Mouse (Mus musculus): ENCODE results near the gene Morn4. TPM values are rescaled to one million over a fixed set of nuclear protein-coding genes. Genes with fewer than 3 reads are reported as not detected.

The Morn4 gene
- polyA plus RNA-seq, 1 experiment from 2014 or later: 75.1 TPM

DNA sequence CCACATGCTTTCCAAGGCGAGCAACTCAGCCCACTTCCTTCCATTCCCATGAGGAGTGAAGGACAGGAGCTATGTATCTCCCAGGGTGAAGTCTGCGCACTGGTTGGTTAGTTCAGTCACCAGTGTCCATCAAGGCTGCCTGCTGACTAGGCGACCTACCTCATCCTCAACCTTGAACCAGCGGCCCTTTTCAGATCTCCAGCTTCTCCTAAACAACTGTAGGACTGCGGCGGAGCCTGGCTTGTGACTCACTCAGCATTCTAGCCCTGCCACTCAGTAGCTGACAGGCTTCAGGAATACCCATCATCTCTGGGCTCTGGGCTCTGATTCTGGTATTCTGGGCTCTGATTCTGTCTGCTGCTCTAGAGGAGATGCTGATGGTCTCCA, 40.1 kb upstream of the Morn4 start:
- ATAC-seq (ENCODE audit: low FRiP score) (no peak), DNase-seq (ENCODE audit: low spot score) (no peak)
- H3K4me3 ChIP-seq (ENCODE audit: low read depth, low read length): no peak overlapping the region
- H3K27me3 ChIP-seq (ENCODE audit: control insufficient read depth, insufficient read depth, low read length): 0 out of 2 replicates have a peak, but pooled peaks cover 3% of the 10 kb centered on the region
- WGBS: 89% methylated on average over 6 of the region's 6 CpGs
- peaks cover 4% of the 10 kb centered on the region for H3K36me3 ChIP-seq (ENCODE audit: control insufficient read depth, insufficient read depth, low read length)
- no peak overlapping the region for H3K9ac ChIP-seq (ENCODE audit: low read depth, low read length)
- H3K9me3 ChIP-seq (ENCODE audit: control insufficient read depth, low read length): no peaks in the 10 kb centered on the region
- H3K4me1 ChIP-seq (replicated peaks; ENCODE audit: control insufficient read depth, insufficient read depth, low read length): peaks cover 3% of the 10 kb centered on the region; the same call in 1 of the 2 replicates
- no peak overlapping the region for H3K27ac ChIP-seq (ENCODE audit: low read depth, low read length)
- H3K4me2 ChIP-seq (replicated peaks; ENCODE audit: low read depth, low read length): no peak overlapping the region

DNA sequence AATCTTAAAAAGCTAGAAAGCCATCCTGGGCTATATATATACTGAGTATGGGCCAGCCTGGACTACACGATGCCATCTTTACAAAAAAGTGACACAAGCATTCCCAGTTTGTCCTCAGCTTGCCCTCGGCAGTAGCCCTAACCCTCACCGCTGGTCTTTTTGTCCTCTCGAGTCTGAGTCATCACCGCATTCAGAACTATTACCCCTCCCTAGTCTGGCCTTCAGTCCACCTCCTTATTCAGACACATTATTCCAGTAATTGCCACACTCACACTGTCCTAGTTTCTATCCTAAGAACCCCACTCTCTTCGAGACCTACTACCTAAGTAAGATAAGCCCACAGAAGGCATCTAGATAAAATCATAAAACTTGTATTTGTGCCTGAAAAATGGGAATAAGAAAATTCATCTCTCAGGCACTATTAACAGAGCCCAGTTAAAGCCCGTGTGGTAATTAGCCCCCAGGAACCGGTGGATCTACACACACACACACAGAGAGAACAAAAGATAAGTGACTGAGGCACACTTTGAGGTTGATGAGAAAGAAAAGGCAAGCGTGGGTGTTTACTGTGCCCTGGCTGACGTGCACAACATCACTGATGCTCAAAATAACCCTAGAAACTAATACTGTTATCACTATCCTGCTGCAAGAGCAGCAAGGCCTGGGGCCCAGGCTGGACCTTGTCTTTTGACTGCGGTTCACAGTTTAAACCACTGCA, 39.5 kb upstream of the Morn4 start:
- Histone ChIP-seq H3K36me3 (ENCODE audit: control insufficient read depth, insufficient read depth, low read length) (peaks cover 8% of the 10 kb centered on the region), H3K4me1 (replicated peaks; ENCODE audit: control insufficient read depth, insufficient read depth, low read length) (peaks cover 3% of the 10 kb centered on the region; the same call in 1 of the 2 replicates), H3K4me2 (replicated peaks; ENCODE audit: low read depth, low read length) (no peak overlapping the region), H3K27me3 (ENCODE audit: control insufficient read depth, insufficient read depth, low read length) (0 out of 2 replicates have a peak, but pooled peaks cover 3% of the 10 kb centered on the region), H3K4me3 (ENCODE audit: low read depth, low read length) (no peak overlapping the region), H3K9me3 (ENCODE audit: control insufficient read depth, low read length) (no peaks in the 10 kb centered on the region), H3K9ac (ENCODE audit: low read depth, low read length) (no peak overlapping the region), H3K27ac (ENCODE audit: low read depth, low read length) (no peak overlapping the region)
- ATAC-seq (ENCODE audit: low FRiP score) (no peak), DNase-seq (ENCODE audit: low spot score) (no peak)
- whole genome bisulfite sequencing: 86% methylated on average over 11 of the region's 11 CpGs

DNA sequence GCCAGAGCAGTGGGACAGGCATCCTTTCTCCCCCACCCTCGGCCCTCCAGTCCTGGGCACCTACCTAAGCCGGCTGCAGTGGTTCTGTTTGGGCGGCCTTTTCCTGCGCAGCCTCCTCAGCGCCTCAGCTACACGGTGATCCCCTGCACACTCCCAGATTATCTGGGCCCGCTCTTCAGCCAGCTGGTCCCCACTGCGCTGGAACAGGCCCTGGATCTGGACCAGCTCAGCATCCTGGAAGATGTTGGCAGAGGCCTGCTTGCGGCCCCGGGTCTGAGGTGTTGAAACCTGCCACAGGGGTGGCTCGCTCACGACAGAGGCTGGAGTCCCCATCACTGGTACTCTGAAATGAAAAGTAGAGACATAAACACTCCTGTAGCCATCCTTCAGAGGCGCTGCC, 38.5 kb upstream of the Morn4 start:
- Histone ChIP-seq H3K27me3 (ENCODE audit: control insufficient read depth, insufficient read depth, low read length) (0 out of 2 replicates have a peak, but pooled peaks cover 3% of the 10 kb centered on the region), H3K4me3 (ENCODE audit: low read depth, low read length) (no peak overlapping the region), H3K27ac (ENCODE audit: low read depth, low read length) (no peak overlapping the region), H3K9ac (ENCODE audit: low read depth, low read length) (no peak overlapping the region), H3K4me2 (replicated peaks; ENCODE audit: low read depth, low read length) (no peak overlapping the region), H3K9me3 (ENCODE audit: control insufficient read depth, low read length) (no peaks in the 10 kb centered on the region), H3K4me1 (replicated peaks; ENCODE audit: control insufficient read depth, insufficient read depth, low read length) (no peaks in the 10 kb centered on the region; the same call in 1 of the 2 replicates), H3K36me3 (ENCODE audit: control insufficient read depth, insufficient read depth, low read length) (peaks cover 10% of the 10 kb centered on the region)
- WGBS: 90% methylated on average over 13 of the region's 13 CpGs
- ATAC-seq (ENCODE audit: low FRiP score) (no peak), DNase-seq (ENCODE audit: low spot score) (no peak)

- H3K27ac ChIP-seq (ENCODE audit: low read depth, low read length): no peak overlapping the region
- H3K36me3 ChIP-seq (ENCODE audit: control insufficient read depth, insufficient read depth, low read length): peaks cover 10% of the 10 kb centered on the region
- H3K27me3 ChIP-seq (ENCODE audit: control insufficient read depth, insufficient read depth, low read length): no peaks in the 10 kb centered on the region
- no peak overlapping the region for H3K4me3 ChIP-seq (ENCODE audit: low read depth, low read length)
- H3K9ac ChIP-seq (ENCODE audit: low read depth, low read length): no peak overlapping the region
- no peak for ATAC-seq (ENCODE audit: low FRiP score)
- no peak for DNase-seq (ENCODE audit: low spot score)
- H3K4me2 ChIP-seq (replicated peaks; ENCODE audit: low read depth, low read length): no peak overlapping the region
- WGBS: 91% methylated on average over 8 of the region's 8 CpGs
- H3K4me1 ChIP-seq (replicated peaks; ENCODE audit: control insufficient read depth, insufficient read depth, low read length): no peaks in the 10 kb centered on the region
- H3K9me3 ChIP-seq (ENCODE audit: control insufficient read depth, low read length): no peaks in the 10 kb centered on the region
Observed at GRCm38 (mm10) chr19:42120451-42120850, 34.3 kb upstream of the Morn4 start.

- ATAC-seq (ENCODE audit: low FRiP score) (no peak), DNase-seq (ENCODE audit: low spot score) (no peak)
- H3K9me3 ChIP-seq (ENCODE audit: control insufficient read depth, low read length): no peaks in the 10 kb centered on the region
- no peak overlapping the region for H3K9ac ChIP-seq (ENCODE audit: low read depth, low read length)
- WGBS: 92% methylated on average over 5 of the region's 5 CpGs
- H3K36me3 ChIP-seq (ENCODE audit: control insufficient read depth, insufficient read depth, low read length): peaks cover 12% of the 10 kb centered on the region
- H3K27me3 ChIP-seq (ENCODE audit: control insufficient read depth, insufficient read depth, low read length): no peaks in the 10 kb centered on the region
- no peaks in the 10 kb centered on the region for H3K4me1 ChIP-seq (replicated peaks; ENCODE audit: control insufficient read depth, insufficient read depth, low read length)
- H3K27ac ChIP-seq (ENCODE audit: low read depth, low read length): no peak overlapping the region
- no peak overlapping the region for H3K4me3 ChIP-seq (ENCODE audit: low read depth, low read length)
- H3K4me2 ChIP-seq (replicated peaks; ENCODE audit: low read depth, low read length): no peak overlapping the region
Observed at GRCm38 (mm10) chr19:42118596-42118995, 32.4 kb upstream of the Morn4 start.

GRCm38 (mm10) chr19:42118142-42118541, 32.0 kb upstream of the Morn4 start:
- WGBS: 90% methylated on average over 9 of the region's 9 CpGs
- Histone ChIP-seq H3K27me3 (ENCODE audit: control insufficient read depth, insufficient read depth, low read length) (no peaks in the 10 kb centered on the region), H3K4me1 (replicated peaks; ENCODE audit: control insufficient read depth, insufficient read depth, low read length) (no peaks in the 10 kb centered on the region), H3K36me3 (ENCODE audit: control insufficient read depth, insufficient read depth, low read length) (peaks cover 12% of the 10 kb centered on the region), H3K27ac (ENCODE audit: low read depth, low read length) (no peak overlapping the region), H3K9ac (ENCODE audit: low read depth, low read length) (no peak overlapping the region), H3K4me2 (replicated peaks; ENCODE audit: low read depth, low read length) (no peak overlapping the region), H3K9me3 (ENCODE audit: control insufficient read depth, low read length) (no peaks in the 10 kb centered on the region), H3K4me3 (ENCODE audit: low read depth, low read length) (no peak overlapping the region)
- ATAC-seq (ENCODE audit: low FRiP score): no peak
- no peak for DNase-seq (ENCODE audit: low spot score)

DNA sequence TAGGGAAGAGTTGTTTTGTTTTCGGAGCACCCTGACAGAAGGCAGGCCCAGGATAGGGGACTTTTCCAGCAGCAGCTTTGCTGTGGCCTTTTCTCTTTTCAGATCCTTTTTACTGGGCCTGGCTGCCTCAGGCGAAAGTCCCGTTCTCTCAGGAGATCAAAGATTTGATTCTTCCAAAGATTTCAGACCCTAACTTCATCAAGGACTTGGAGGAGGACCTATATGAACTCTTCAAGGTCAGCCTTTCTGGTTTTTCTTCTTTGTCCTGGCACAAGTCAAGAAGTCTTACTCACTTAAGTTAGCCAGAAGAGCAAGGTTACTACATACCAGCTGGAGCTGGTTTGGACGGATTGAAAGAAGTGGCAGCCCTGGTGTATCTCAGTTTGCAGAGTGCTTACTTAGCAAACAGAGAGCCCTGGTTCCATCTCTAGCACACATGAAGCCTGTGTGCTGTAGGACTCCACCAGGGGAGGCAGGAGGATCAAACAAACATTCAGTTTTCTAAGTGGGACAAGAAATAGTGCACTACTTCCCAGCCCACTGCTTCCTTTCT, 29.7 kb upstream of the Morn4 start:
- Histone ChIP-seq H3K4me3 (ENCODE audit: low read depth, low read length) (no peak overlapping the region), H3K36me3 (ENCODE audit: control insufficient read depth, insufficient read depth, low read length) (peaks cover 5% of the 10 kb centered on the region; the same call in 1 of the 2 replicates)

DNA sequence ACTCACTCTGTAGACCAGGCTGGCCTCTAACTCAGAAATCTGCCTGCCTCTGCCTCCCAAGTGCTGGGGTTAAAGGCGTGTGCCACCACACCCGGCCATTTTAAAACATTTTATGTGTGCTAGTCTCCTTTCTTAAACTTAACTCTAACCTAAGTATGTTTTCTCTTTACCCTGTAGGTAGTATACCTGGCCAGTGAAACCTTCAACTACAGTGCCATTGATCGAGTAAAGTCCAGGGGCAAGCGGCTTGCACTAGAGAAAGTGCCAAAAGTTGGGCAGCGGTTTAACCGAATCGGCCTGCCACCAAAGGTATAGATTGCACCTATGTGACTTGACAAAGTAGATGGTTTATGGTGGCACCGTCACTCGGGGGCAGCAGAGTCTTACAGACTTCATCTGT, 18.5 kb upstream of the Morn4 start:
- no peak for ATAC-seq (ENCODE audit: low FRiP score)
- WGBS: 93% methylated on average over 9 of the region's 9 CpGs

More for the DNA sequence above, 29.7 kb upstream of the Morn4 start:
- no peaks in the 10 kb centered on the region for H3K9me3 ChIP-seq (ENCODE audit: control insufficient read depth, low read length)
- H3K4me2 ChIP-seq (replicated peaks; ENCODE audit: low read depth, low read length): no peak overlapping the region
- no peak overlapping the region for H3K9ac ChIP-seq (ENCODE audit: low read depth, low read length)
- H3K27me3 ChIP-seq (ENCODE audit: control insufficient read depth, insufficient read depth, low read length): no peaks in the 10 kb centered on the region
- DNase-seq (ENCODE audit: low spot score) (no peak), ATAC-seq (ENCODE audit: low FRiP score) (no peak)
- H3K27ac ChIP-seq (ENCODE audit: low read depth, low read length): no peak overlapping the region
- WGBS: 92% methylated on average over 4 of the region's 4 CpGs
- no peaks in the 10 kb centered on the region for H3K4me1 ChIP-seq (replicated peaks; ENCODE audit: control insufficient read depth, insufficient read depth, low read length)

GRCm38 (mm10) chr19:42099406-42099805, 13.2 kb upstream of the Morn4 start:
- Histone ChIP-seq H3K4me3 (ENCODE audit: low read depth, low read length) (no peak overlapping the region), H3K36me3 (ENCODE audit: control insufficient read depth, insufficient read depth, low read length) (no peaks in the 10 kb centered on the region), H3K4me1 (replicated peaks; ENCODE audit: control insufficient read depth, insufficient read depth, low read length) (no peaks in the 10 kb centered on the region), H3K27me3 (ENCODE audit: control insufficient read depth, insufficient read depth, low read length) (no peaks in the 10 kb centered on the region), H3K9ac (ENCODE audit: low read depth, low read length) (no peak overlapping the region), H3K4me2 (replicated peaks; ENCODE audit: low read depth, low read length) (no peak overlapping the region), H3K9me3 (ENCODE audit: control insufficient read depth, low read length) (no peaks in the 10 kb centered on the region), H3K27ac (ENCODE audit: low read depth, low read length) (no peak overlapping the region)
- DNase-seq (ENCODE audit: low spot score): no peak
- 91% methylated on average over 3 of the region's 3 CpGs for WGBS
- ATAC-seq (ENCODE audit: low FRiP score): no peak

More for the DNA sequence above, 18.5 kb upstream of the Morn4 start:
- no peaks in the 10 kb centered on the region for H3K27me3 ChIP-seq (ENCODE audit: control insufficient read depth, insufficient read depth, low read length)
- H3K9ac ChIP-seq (ENCODE audit: low read depth, low read length): no peak overlapping the region
- H3K4me2 ChIP-seq (replicated peaks; ENCODE audit: low read depth, low read length): no peak overlapping the region
- H3K4me1 ChIP-seq (replicated peaks; ENCODE audit: control insufficient read depth, insufficient read depth, low read length): no peaks in the 10 kb centered on the region
- H3K27ac ChIP-seq (ENCODE audit: low read depth, low read length): no peak overlapping the region
- no peaks in the 10 kb centered on the region for H3K9me3 ChIP-seq (ENCODE audit: control insufficient read depth, low read length)
- no peak overlapping the region for H3K4me3 ChIP-seq (ENCODE audit: low read depth, low read length)
- no peak for DNase-seq (ENCODE audit: low spot score)
- H3K36me3 ChIP-seq (ENCODE audit: control insufficient read depth, insufficient read depth, low read length): no peaks in the 10 kb centered on the region
